Mouse (Mus musculus) G1E (cell line): Measurements from ENCODE around the gene Amz1. TPM values are rescaled to one million over a fixed set of nuclear protein-coding genes. Genes with fewer than 3 reads are reported as not detected.

ENCODE experiments used
- ATAC-seq: 2 replicates; pipeline ENCODE4 v1.8.0; 2016; ENCODE audit warnings: mild to moderate bottlenecking; ENCODE audit not compliant: insufficient number of reproducible peaks, poor library complexity, low FRiP score, severe bottlenecking; ENCODE audit errors: extremely low read depth
- DNase-seq: peaks from one replicate; pipeline ENCODE4 v3.0.0; 2012; ENCODE audit warnings: low spot score
- H3K27me3 ChIP-seq: 2 replicates; pipeline ENCODE4 v1.6.1; 2012; ENCODE audit warnings: mild to moderate bottlenecking, low read length, inconsistent platforms; ENCODE audit not compliant: insufficient read depth
- H3K36me3 ChIP-seq: replicated peaks from 2 replicates; pipeline ENCODE3; 2012; ENCODE audit warnings: mild to moderate bottlenecking, inconsistent platforms
- H3K4me1 ChIP-seq: 2 replicates; pipeline ENCODE4 v1.6.1; 2012; ENCODE audit warnings: low read depth, low read length, inconsistent platforms, mixed read lengths; ENCODE audit not compliant: insufficient read depth
- H3K4me3 ChIP-seq: 2 replicates; pipeline ENCODE4 v1.5.1; 2012; ENCODE audit warnings: low read depth, mild to moderate bottlenecking, inconsistent platforms, low read length, moderate library complexity, mixed read lengths
- H3K9me3 ChIP-seq: replicated peaks from 2 replicates; pipeline ENCODE4 v1.6.1; 2012; ENCODE audit warnings: inconsistent platforms
- CTCF ChIP-seq: IDR thresholded peaks from 2 replicates; pipeline ENCODE4 v1.5.1; 2012; ENCODE audit warnings: low read depth, low read length, inconsistent platforms, mixed read lengths
- GATA1 ChIP-seq: IDR thresholded peaks from 2 replicates; pipeline ENCODE4 v1.6.1; 2012; ENCODE audit warnings: borderline replicate concordance, low read length, inconsistent platforms, mixed read lengths
- GATA2 ChIP-seq: IDR thresholded peaks from 2 replicates; pipeline ENCODE4 v1.6.1; 2012; ENCODE audit warnings: low read depth, low read length, inconsistent platforms, borderline replicate concordance
- POLR2AphosphoS5 ChIP-seq: IDR thresholded peaks from 2 replicates; pipeline ENCODE4 v1.6.1; 2012; ENCODE audit warnings: low read depth, low read length, inconsistent platforms; ENCODE audit not compliant: insufficient replicate concordance
- TAL1 ChIP-seq: conservative IDR thresholded peaks from 2 replicates; pipeline ENCODE4 v1.6.1; 2012; ENCODE audit warnings: low read depth, low read length, inconsistent platforms, mixed read lengths
- polyA plus RNA-seq: library from polyadenylated mRNA; stranded (reverse); fragments of >175 nt; gene quantifications from 2 replicates; pipeline ENCODE4 v1.2.3, GENCODE M21; 2012
- total RNA-seq, 2 experiments: library from RNA; stranded (forward) in 1 of 2; stranded (reverse) in 1 of 2; fragments of 200-1000 nt in 1 of 2; fragments of >200 nt in 1 of 2; fragmentation: Nextera tagmentation in 1 of 2; gene quantifications; 2 replicates each; pipeline ENCODE4 v1.2.3; 2014 to 2017

The Amz1 gene
- total and polyA plus RNA-seq, 3 experiments, result 0.37 to 1.4 TPM; not detected in 1

DNA sequence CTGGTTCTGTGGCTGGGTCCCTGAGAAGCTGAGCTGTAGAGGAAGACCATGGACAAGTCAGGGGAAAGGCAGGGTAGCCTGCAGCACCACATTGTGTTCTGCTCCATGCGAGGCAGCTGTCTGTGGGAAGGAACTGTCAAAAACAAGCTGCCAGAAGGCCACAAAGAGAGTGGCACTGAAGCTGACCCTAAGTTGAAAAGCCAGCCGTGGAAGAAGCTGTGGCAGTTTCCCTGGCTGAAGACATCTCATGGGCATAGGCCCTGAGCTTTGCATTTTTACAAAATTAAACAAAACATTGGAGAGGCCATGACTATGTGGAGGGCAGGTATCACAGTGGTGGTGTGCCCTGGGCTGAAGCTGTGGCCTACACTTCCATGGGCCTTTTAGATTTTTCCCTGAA lies 75.3 kb downstream of the Amz1 start:
- ATAC-seq (no peak), DNase-seq (no peak)
- H3K4me3 ChIP-seq, result no peak overlapping the region
- no peaks in the 10 kb centered on the region for H3K9me3 ChIP-seq
- H3K4me1 ChIP-seq, result peaks cover 53% of the 10 kb centered on the region
- peaks cover 48% of the 10 kb centered on the region for H3K36me3 ChIP-seq
- TF ChIP-seq POLR2AphosphoS5, result no peak
- no peak for TF ChIP-seq GATA2
- TF ChIP-seq TAL1, result no peak
- no peak for TF ChIP-seq CTCF
- TF ChIP-seq GATA1, result no peak
- H3K27me3 ChIP-seq, result no peaks in the 10 kb centered on the region

DNA sequence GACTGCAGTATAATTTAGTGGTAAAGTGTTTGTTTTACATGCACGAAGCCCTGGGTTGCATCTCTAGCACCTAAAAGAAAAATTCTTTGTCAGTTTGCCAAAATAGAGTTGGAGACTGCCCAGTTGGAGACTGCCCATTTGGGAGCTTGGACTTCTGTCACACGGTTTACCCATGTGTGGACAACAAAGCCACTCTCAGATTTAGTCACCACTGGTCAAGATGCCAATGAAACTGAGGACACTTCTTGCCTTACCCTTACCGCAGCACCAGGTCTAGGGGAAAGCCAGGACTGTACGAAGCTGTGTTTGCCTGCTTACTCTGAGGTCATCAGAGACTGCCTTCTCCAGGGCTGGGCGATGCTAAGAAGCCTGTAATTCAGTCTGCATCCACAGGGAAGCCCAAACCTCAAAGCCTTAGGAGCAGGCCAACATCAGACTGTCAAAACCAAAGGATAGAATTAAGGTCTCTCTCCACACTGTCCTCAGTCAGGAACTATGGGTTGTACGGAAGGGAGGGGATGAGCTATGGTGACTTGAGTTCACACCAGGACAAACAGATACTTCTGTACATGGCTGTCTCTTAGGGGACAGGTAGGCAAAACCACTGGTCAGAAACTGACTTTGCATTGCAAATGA lies 76.5 kb downstream of the Amz1 start:
- ATAC-seq (no peak), DNase-seq (no peak)
- TF ChIP-seq GATA2 (no peak), CTCF (no peak)
- H3K27me3 ChIP-seq, result no peaks in the 10 kb centered on the region
- H3K9me3 ChIP-seq, result no peaks in the 10 kb centered on the region
- peaks cover 41% of the 10 kb centered on the region for H3K4me1 ChIP-seq
- peaks cover 50% of the 10 kb centered on the region for H3K36me3 ChIP-seq
- no peak overlapping the region for H3K4me3 ChIP-seq

DNA sequence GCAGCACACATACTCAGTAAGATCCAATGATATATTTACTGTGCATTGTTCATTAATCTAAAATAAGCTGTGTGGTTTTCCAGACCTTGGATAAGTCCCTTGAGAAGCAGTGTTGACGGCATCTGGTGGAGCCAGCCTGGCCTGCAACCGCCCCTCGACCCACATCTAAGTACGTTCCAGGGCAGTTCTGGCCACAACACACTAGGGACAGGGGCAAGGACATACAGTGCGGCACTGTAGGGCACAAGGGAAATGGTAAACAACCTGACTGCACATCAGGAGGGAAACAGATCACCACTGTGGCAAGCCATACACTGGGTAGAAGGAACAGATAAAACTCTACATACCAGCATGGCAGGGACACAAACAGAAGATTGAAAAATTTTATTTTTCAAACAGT lies 77.9 kb downstream of the Amz1 start:
- Histone ChIP-seq H3K4me3 (no peak overlapping the region), H3K27me3 (no peaks in the 10 kb centered on the region), H3K36me3 (peaks cover 53% of the 10 kb centered on the region), H3K9me3 (no peaks in the 10 kb centered on the region), H3K4me1 (peaks cover 36% of the 10 kb centered on the region)
- DNase-seq (no peak), ATAC-seq (no peak)
- no peak for TF ChIP-seq CTCF
- TF ChIP-seq POLR2AphosphoS5, result no peak
- TF ChIP-seq GATA1, result no peak
- TF ChIP-seq TAL1, result no peak
- TF ChIP-seq GATA2, result no peak

DNA sequence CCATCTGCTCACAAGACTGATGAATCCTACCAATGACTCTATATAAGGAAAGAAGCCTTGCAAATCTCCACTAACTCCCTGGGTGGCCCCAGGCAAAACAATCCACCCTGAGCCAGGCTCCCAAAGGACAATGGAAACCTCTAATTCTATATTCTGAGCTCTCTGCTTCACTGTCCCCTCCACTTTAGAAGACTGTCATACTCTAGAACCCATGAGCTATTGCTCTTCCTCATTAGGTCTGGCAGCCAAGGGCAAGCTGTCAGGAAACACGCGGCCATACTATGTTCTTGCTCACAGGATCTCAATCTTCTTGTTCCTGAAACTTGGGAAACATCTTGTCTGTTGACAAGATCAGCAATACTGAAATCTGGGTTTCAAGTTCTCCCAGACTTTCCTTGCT lies 82.3 kb downstream of the Amz1 start:
- Histone ChIP-seq H3K9me3 (no peaks in the 10 kb centered on the region), H3K4me3 (no peak overlapping the region), H3K27me3 (no peaks in the 10 kb centered on the region), H3K36me3 (peaks cover 47% of the 10 kb centered on the region), H3K4me1 (peaks cover 23% of the 10 kb centered on the region)
- TF ChIP-seq GATA1 (no peak), CTCF (no peak), TAL1 (no peak), GATA2 (no peak)
- DNase-seq, result no peak
- ATAC-seq, result no peak

DNA sequence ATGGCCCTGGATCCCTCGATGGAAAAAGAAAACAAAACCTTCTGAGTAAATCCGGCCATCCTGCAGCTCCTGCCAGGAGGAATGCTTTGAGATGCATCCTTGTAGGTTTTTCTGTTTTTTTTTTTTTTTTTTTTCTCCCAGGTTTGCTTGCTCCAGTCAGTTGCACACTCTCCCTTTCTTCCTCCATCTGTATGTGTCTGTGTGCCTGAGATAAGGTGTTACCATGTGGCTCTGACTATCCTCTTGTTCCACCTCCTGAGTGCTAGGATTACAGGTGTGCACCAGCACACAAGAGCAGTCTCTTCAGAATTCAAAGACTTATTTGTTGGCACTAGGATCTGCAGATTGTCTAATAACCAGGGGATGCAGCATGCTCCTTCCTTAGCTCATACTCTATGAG lies 83.0 kb downstream of the Amz1 start:
- no peak for DNase-seq
- Histone ChIP-seq H3K9me3 (no peaks in the 10 kb centered on the region), H3K36me3 (peaks cover 42% of the 10 kb centered on the region), H3K4me1 (peaks cover 20% of the 10 kb centered on the region), H3K4me3 (no peak overlapping the region), H3K27me3 (no peaks in the 10 kb centered on the region)
- ATAC-seq, result no peak; the same call in 1 of the 2 replicates
- TF ChIP-seq GATA1 (no peak), POLR2AphosphoS5 (no peak), TAL1 (no peak), GATA2 (no peak)

Other genes starting within 250 kb of the Amz1 start
- gene Chst12, start 218.6 kb upstream of the Amz1 start, total RNA-seq (2014; fragmentation: Nextera tagmentation), result not detected in 2 replicates
- 0.16 and 0.17 TPM in 2 replicates for gene Chst12, start 218.6 kb upstream of the Amz1 start, total RNA-seq (2017)
- 0.34 and 0.36 TPM in 2 replicates for gene Chst12, start 218.6 kb upstream of the Amz1 start, polyA plus RNA-seq
- not detected in 2 replicates for gene Grifin, start 159.1 kb upstream of the Amz1 start, total RNA-seq (2014; fragmentation: Nextera tagmentation)
- not detected in 2 replicates for gene Grifin, start 159.1 kb upstream of the Amz1 start, total RNA-seq (2017)
- not detected in 2 replicates for gene Grifin, start 159.1 kb upstream of the Amz1 start, polyA plus RNA-seq
- 3.1 and 4.3 TPM in 2 replicates for gene Lfng, start 116.8 kb upstream of the Amz1 start, total RNA-seq (2014; fragmentation: Nextera tagmentation)
- gene Lfng, start 116.8 kb upstream of the Amz1 start, total RNA-seq (2017), result 11.4 and 15.2 TPM in 2 replicates
- 11.2 and 12.0 TPM in 2 replicates for gene Lfng, start 116.8 kb upstream of the Amz1 start, polyA plus RNA-seq
- 68.7 and 71.0 TPM in 2 replicates for gene Ttyh3, start 75.1 kb upstream of the Amz1 start, total RNA-seq (2014; fragmentation: Nextera tagmentation)
- gene Ttyh3, start 75.1 kb upstream of the Amz1 start, total RNA-seq (2017), result 8.0 and 9.8 TPM in 2 replicates
- 99.4 and 100 TPM in 2 replicates for gene Ttyh3, start 75.1 kb upstream of the Amz1 start, polyA plus RNA-seq
- 8.2 and 8.7 TPM in 2 replicates for gene Iqce, start 21.7 kb upstream of the Amz1 start, total RNA-seq (2014; fragmentation: Nextera tagmentation)
- gene Iqce, start 21.7 kb upstream of the Amz1 start, total RNA-seq (2017), result 6.3 and 7.6 TPM in 2 replicates
- gene Iqce, start 21.7 kb upstream of the Amz1 start, polyA plus RNA-seq, result 2.7 and 3.0 TPM in 2 replicates
- 11.1 and 12.2 TPM in 2 replicates for gene Brat1, start 19.1 kb upstream of the Amz1 start, total RNA-seq (2014; fragmentation: Nextera tagmentation)
- gene Brat1, start 19.1 kb upstream of the Amz1 start, total RNA-seq (2017), result 9.5 and 10.9 TPM in 2 replicates
- 25.7 and 25.9 TPM in 2 replicates for gene Brat1, start 19.1 kb upstream of the Amz1 start, polyA plus RNA-seq
- gene Gna12, start 106.3 kb downstream of the Amz1 start, total RNA-seq (2014; fragmentation: Nextera tagmentation), result 40.9 and 66.7 TPM in 2 replicates
- 22.2 and 22.4 TPM in 2 replicates for gene Gna12, start 106.3 kb downstream of the Amz1 start, total RNA-seq (2017)
- gene Gna12, start 106.3 kb downstream of the Amz1 start, polyA plus RNA-seq, result 53.1 and 54.5 TPM in 2 replicates